Mouse (Mus musculus) megakaryocyte, embryonic 14.5 days (primary cell): Measurements from ENCODE around the gene Pklr.

Source experiments
- FLI1 ChIP-seq: IDR thresholded peaks from 2 replicates; pipeline ENCODE4 v1.6.1; 2012; ENCODE audit warnings: low read length, inconsistent platforms, mixed read lengths
- GATA1 ChIP-seq: IDR thresholded peaks from 3 replicates; pipeline ENCODE4 v1.6.1; 2012; ENCODE audit warnings: mixed read lengths, low read length, inconsistent platforms, borderline replicate concordance

- TF ChIP-seq FLI1 (no peak), GATA1 (no peak)
Measured at GRCm38 (mm10) chr3:89124241-89124640, 11.7 kb upstream of the Pklr start.
